Mouse (Mus musculus) forebrain, embryonic 11.5 days (tissue): ENCODE measurements around the gene Bco1. TPM values are rescaled to one million over a fixed set of nuclear protein-coding genes. Genes with fewer than 3 reads are reported as not detected.

Source experiments
- ATAC-seq: fragments of 200-750 bp; cut with Nextera tagmentation; replicated peaks from 2 replicates; pipeline ENCODE4 v1.8.0; 2017; ENCODE audit warnings: moderate TSS enrichment; ENCODE audit not compliant: low FRiP score
- DNase-seq: peaks from one replicate; pipeline ENCODE4 v3.0.0-alpha.2; 2017; ENCODE audit warnings: low spot score
- H3K27ac ChIP-seq: fragments of 300-500 bp; sonication (generic); 2 replicates; pipeline ENCODE4 v1.5.1; 2014; ENCODE audit warnings: low read depth, low read length
- H3K27me3 ChIP-seq: fragments of 300-500 bp; sonication (generic); 2 replicates; pipeline ENCODE4 v1.6.1; 2014; ENCODE audit warnings: mild to moderate bottlenecking, low read length, mixed read lengths; ENCODE audit not compliant: control insufficient read depth, insufficient read depth
- H3K36me3 ChIP-seq: fragments of 300-500 bp; sonication (generic); 2 replicates; pipeline ENCODE4 v1.6.1; 2014; ENCODE audit warnings: mild to moderate bottlenecking, low read length, moderate library complexity, mixed read lengths; ENCODE audit not compliant: control insufficient read depth, insufficient read depth
- H3K4me1 ChIP-seq: fragments of 300-500 bp; sonication (generic); replicated peaks from 2 replicates; pipeline ENCODE4 v1.6.1; 2014; ENCODE audit warnings: low read length, mixed read lengths; ENCODE audit not compliant: control insufficient read depth, insufficient read depth
- H3K4me2 ChIP-seq: fragments of 300-500 bp; sonication (generic); 2 replicates; pipeline ENCODE4 v1.6.1; 2014; ENCODE audit warnings: low read depth, mild to moderate bottlenecking, low read length, moderate library complexity, mixed read lengths; ENCODE audit not compliant: severe bottlenecking
- H3K4me3 ChIP-seq: fragments of 300-500 bp; sonication (generic); 2 replicates; pipeline ENCODE4 v1.5.1; 2014; ENCODE audit warnings: low read depth, low read length
- H3K9ac ChIP-seq: fragments of 300-500 bp; sonication (generic); 2 replicates; pipeline ENCODE4 v1.6.1; 2014; ENCODE audit warnings: low read length
- H3K9me3 ChIP-seq: fragments of 300-500 bp; sonication (generic); 2 replicates; pipeline ENCODE4 v1.6.1; 2016; ENCODE audit warnings: low read length, mixed read lengths; ENCODE audit not compliant: control insufficient read depth
- WGBS: fragments of 180-500 bp; shearing (Covaris S2); extraction: QIAGEN DNeasy Blood & Tissue Kit; methylation state at CpG from one replicate; pipeline ENCODE4 v1.1.7; 2014; 5-methylcytosine and 5-hydroxymethylcytosine counted together
- polyA plus RNA-seq: library from polyadenylated mRNA; unstranded; fragments of >200 nt; fragmentation: Nextera tagmentation; extraction: Ambion mirVana; gene quantifications from 2 replicates; pipeline ENCODE4 v1.2.1, GENCODE M21; 2014

Bco1 gene
- polyA plus RNA-seq, 1 experiment from 2014 or later: not detected

- no peak overlapping the region for H3K4me2 ChIP-seq
- no peaks in the 10 kb centered on the region for H3K9me3 ChIP-seq
- no peaks in the 10 kb centered on the region for H3K36me3 ChIP-seq
- no peaks in the 10 kb centered on the region for H3K27me3 ChIP-seq
- no peak for ATAC-seq
- WGBS: 74% methylated on average over 8 of the region's 8 CpGs
- no peak for DNase-seq
- H3K4me3 ChIP-seq: no peak overlapping the region
- no peaks in the 10 kb centered on the region for H3K4me1 ChIP-seq
- H3K9ac ChIP-seq: no peak overlapping the region
- H3K27ac ChIP-seq: no peak overlapping the region
Observed at GRCm38 (mm10) chr8:117121277-117121676, 25.6 kb downstream of the Bco1 start.

- Histone ChIP-seq H3K9me3 (no peaks in the 10 kb centered on the region), H3K36me3 (no peaks in the 10 kb centered on the region), H3K4me2 (no peak overlapping the region), H3K9ac (no peak overlapping the region), H3K27me3 (no peaks in the 10 kb centered on the region), H3K4me3 (no peak overlapping the region), H3K27ac (no peak overlapping the region), H3K4me1 (no peaks in the 10 kb centered on the region)
- no peak for DNase-seq
- no peak for ATAC-seq
- WGBS: 75% methylated on average over 13 of the region's 13 CpGs
Observed at GRCm38 (mm10) chr8:117123850-117124633, 28.4 kb downstream of the Bco1 start.

GRCm38 (mm10) chr8:117125854-117126253 lies 30.2 kb downstream of the Bco1 start:
- Histone ChIP-seq H3K4me2 (no peak overlapping the region), H3K27me3 (no peaks in the 10 kb centered on the region), H3K36me3 (no peaks in the 10 kb centered on the region), H3K4me1 (no peaks in the 10 kb centered on the region), H3K27ac (no peak overlapping the region), H3K4me3 (no peak overlapping the region), H3K9me3 (no peaks in the 10 kb centered on the region), H3K9ac (no peak overlapping the region)
- no peak for DNase-seq
- ATAC-seq: no peak
- WGBS: 87% methylated on average over 3 of the region's 3 CpGs

GRCm38 (mm10) chr8:117126411-117126810 lies 30.8 kb downstream of the Bco1 start:
- Histone ChIP-seq H3K4me2 (no peak overlapping the region), H3K4me3 (no peak overlapping the region), H3K9me3 (no peaks in the 10 kb centered on the region), H3K27ac (no peak overlapping the region), H3K27me3 (no peaks in the 10 kb centered on the region), H3K4me1 (no peaks in the 10 kb centered on the region), H3K9ac (no peak overlapping the region), H3K36me3 (no peaks in the 10 kb centered on the region)
- WGBS: over 99% methylated on average over 3 of the region's 3 CpGs
- DNase-seq: no peak
- no peak for ATAC-seq

- ATAC-seq (no peak), DNase-seq (no peak)
- Histone ChIP-seq H3K4me1 (no peaks in the 10 kb centered on the region), H3K27me3 (no peaks in the 10 kb centered on the region), H3K4me2 (no peak overlapping the region), H3K36me3 (no peaks in the 10 kb centered on the region), H3K4me3 (no peak overlapping the region), H3K27ac (no peak overlapping the region), H3K9me3 (no peaks in the 10 kb centered on the region), H3K9ac (no peak overlapping the region)
- 86% methylated on average over 8 of the region's 8 CpGs for WGBS
Observed at GRCm38 (mm10) chr8:117127063-117127462, 31.4 kb downstream of the Bco1 start.

- H3K9me3 ChIP-seq: no peaks in the 10 kb centered on the region
- no peaks in the 10 kb centered on the region for H3K4me1 ChIP-seq
- H3K27ac ChIP-seq: no peak overlapping the region
- DNase-seq (no peak), ATAC-seq (no peak)
- no peaks in the 10 kb centered on the region for H3K36me3 ChIP-seq
- WGBS: 92% methylated on average over 3 of the region's 3 CpGs
- H3K4me2 ChIP-seq: no peak overlapping the region
- H3K4me3 ChIP-seq: no peak overlapping the region
- no peaks in the 10 kb centered on the region for H3K27me3 ChIP-seq
- H3K9ac ChIP-seq: no peak overlapping the region
Observed at GRCm38 (mm10) chr8:117133702-117134101, 38.0 kb downstream of the Bco1 start.

- 17% methylated on average over 4 of the region's 4 CpGs for WGBS
- Histone ChIP-seq H3K9me3 (no peaks in the 10 kb centered on the region), H3K36me3 (no peaks in the 10 kb centered on the region), H3K4me3 (no peak overlapping the region), H3K4me1 (no peaks in the 10 kb centered on the region), H3K9ac (no peak overlapping the region), H3K27ac (no peak overlapping the region), H3K27me3 (no peaks in the 10 kb centered on the region), H3K4me2 (no peak overlapping the region)
- ATAC-seq (no peak), DNase-seq (no peak)
Observed at GRCm38 (mm10) chr8:117136351-117136750, 40.7 kb downstream of the Bco1 start.

- H3K27ac ChIP-seq: no peak overlapping the region
- DNase-seq: no peak
- no peaks in the 10 kb centered on the region for H3K27me3 ChIP-seq
- H3K4me1 ChIP-seq: no peaks in the 10 kb centered on the region
- ATAC-seq: no peak
- H3K9me3 ChIP-seq: no peaks in the 10 kb centered on the region
- no peaks in the 10 kb centered on the region for H3K36me3 ChIP-seq
- WGBS: 74% methylated on average over 2 of the region's 2 CpGs
- H3K4me2 ChIP-seq: no peak overlapping the region
- H3K9ac ChIP-seq: no peak overlapping the region
- H3K4me3 ChIP-seq: no peak overlapping the region
Observed at GRCm38 (mm10) chr8:117136763-117137162, 41.1 kb downstream of the Bco1 start.

- Histone ChIP-seq H3K9ac (no peak overlapping the region), H3K27me3 (no peaks in the 10 kb centered on the region), H3K9me3 (no peaks in the 10 kb centered on the region), H3K36me3 (no peaks in the 10 kb centered on the region), H3K4me1 (no peaks in the 10 kb centered on the region), H3K27ac (no peak overlapping the region), H3K4me2 (no peak overlapping the region), H3K4me3 (no peak overlapping the region)
- DNase-seq (no peak), ATAC-seq (no peak)
- WGBS: 77% methylated on average over 11 of the region's 11 CpGs
Observed at GRCm38 (mm10) chr8:117137357-117137756, 41.7 kb downstream of the Bco1 start.
